Mouse (Mus musculus) megakaryocyte, embryonic 14.5 days (primary cell): ENCODE measurements around the gene Mapk14.

Source experiments
- FLI1 ChIP-seq: IDR thresholded peaks from 2 replicates; pipeline ENCODE4 v1.6.1; 2012; ENCODE audit warnings: low read length, inconsistent platforms, mixed read lengths
- GATA1 ChIP-seq: IDR thresholded peaks from 3 replicates; pipeline ENCODE4 v1.6.1; 2012; ENCODE audit warnings: mixed read lengths, low read length, inconsistent platforms, borderline replicate concordance

GRCm38 (mm10) chr17:28687354-28687753 is 3.8 kb upstream of the Mapk14 start:
- TF ChIP-seq GATA1 (no peak), FLI1 (no peak)
